Mouse (Mus musculus): ENCODE measurements around the gene Gpr18. TPM values are rescaled to one million over a fixed set of nuclear protein-coding genes. Genes with fewer than 3 reads are reported as not detected.

Gpr18 gene
- polyA plus RNA-seq, 1 experiment from 2014 or later = 0.22 TPM

GRCm38 (mm10) chr14:121901511-121901910, 14.1 kb downstream of the Gpr18 start:
- 90% methylated on average over 6 of the region's 6 CpGs for WGBS (ENCODE audit: missing documents)
- no peak overlapping the region for H3K4me3 ChIP-seq (ENCODE audit: inconsistent target)
- peaks cover 79% of the 10 kb centered on the region for H3K79me2 ChIP-seq (ENCODE audit: inconsistent target)
- H3K36me3 ChIP-seq (ENCODE audit: inconsistent target) = no peaks in the 10 kb centered on the region
- H3K27ac ChIP-seq = no peak overlapping the region

- H3K4me3 ChIP-seq (ENCODE audit: inconsistent target) = no peak overlapping the region
- no peak overlapping the region for H3K27ac ChIP-seq
- H3K36me3 ChIP-seq (ENCODE audit: inconsistent target) = no peaks in the 10 kb centered on the region
- peaks cover 82% of the 10 kb centered on the region for H3K79me2 ChIP-seq (ENCODE audit: inconsistent target)
- WGBS (ENCODE audit: missing documents) = 72% methylated on average over 3 of the region's 3 CpGs
Observed at GRCm38 (mm10) chr14:121899071-121899470, 16.5 kb downstream of the Gpr18 start.

DNA sequence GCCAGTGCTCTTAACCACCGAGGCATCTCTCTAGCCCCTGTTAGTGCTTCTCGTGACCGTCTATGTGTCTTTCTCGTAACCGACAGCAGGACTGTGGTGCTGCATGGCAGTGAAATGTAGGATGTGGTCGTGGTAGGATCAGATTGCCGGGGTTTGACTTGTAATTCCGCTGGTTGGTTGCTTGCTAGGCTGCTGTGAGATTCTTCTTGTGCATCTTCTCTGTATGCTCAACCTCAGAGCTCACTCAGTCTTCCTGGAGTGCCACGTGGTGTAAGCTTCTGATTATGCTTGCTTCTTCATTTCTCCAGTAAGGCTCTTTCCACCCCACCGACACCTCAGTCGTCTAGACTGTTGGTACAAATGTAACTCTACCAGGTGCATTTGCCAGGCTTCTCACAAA, 17.1 kb downstream of the Gpr18 start:
- H3K36me3 ChIP-seq (ENCODE audit: inconsistent target) = no peaks in the 10 kb centered on the region
- H3K79me2 ChIP-seq (ENCODE audit: inconsistent target) = peaks cover 88% of the 10 kb centered on the region
- 34% methylated on average over 9 of the region's 11 CpGs for WGBS (ENCODE audit: missing documents)
- no peak overlapping the region for H3K27ac ChIP-seq
- no peak overlapping the region for H3K4me3 ChIP-seq (ENCODE audit: inconsistent target)

DNA sequence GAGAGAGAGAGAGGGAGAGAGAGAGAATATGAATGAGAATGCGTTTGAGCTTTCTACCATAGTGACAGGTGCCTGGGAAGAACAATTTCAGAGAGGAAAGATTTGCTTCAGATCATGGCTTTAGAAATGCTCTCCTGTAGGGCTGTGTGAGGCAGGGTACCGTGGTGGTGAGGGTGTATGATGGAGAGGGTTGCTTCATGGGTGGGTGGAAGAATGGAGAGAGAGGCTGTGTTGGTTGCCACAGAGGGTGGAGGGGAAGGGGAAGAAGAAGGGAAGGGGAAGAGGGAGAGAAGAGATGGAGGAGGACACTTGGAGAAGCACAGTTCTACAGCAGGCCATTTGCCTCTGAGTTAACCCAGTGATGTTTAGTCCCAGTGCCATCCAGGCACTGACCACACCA, 17.8 kb downstream of the Gpr18 start:
- Histone ChIP-seq H3K36me3 (ENCODE audit: inconsistent target) (no peaks in the 10 kb centered on the region), H3K4me3 (ENCODE audit: inconsistent target) (no peak overlapping the region), H3K79me2 (ENCODE audit: inconsistent target) (peaks cover 91% of the 10 kb centered on the region), H3K27ac (no peak overlapping the region)
- 50% methylated on average over 2 of the region's 2 CpGs for WGBS (ENCODE audit: missing documents)

DNA sequence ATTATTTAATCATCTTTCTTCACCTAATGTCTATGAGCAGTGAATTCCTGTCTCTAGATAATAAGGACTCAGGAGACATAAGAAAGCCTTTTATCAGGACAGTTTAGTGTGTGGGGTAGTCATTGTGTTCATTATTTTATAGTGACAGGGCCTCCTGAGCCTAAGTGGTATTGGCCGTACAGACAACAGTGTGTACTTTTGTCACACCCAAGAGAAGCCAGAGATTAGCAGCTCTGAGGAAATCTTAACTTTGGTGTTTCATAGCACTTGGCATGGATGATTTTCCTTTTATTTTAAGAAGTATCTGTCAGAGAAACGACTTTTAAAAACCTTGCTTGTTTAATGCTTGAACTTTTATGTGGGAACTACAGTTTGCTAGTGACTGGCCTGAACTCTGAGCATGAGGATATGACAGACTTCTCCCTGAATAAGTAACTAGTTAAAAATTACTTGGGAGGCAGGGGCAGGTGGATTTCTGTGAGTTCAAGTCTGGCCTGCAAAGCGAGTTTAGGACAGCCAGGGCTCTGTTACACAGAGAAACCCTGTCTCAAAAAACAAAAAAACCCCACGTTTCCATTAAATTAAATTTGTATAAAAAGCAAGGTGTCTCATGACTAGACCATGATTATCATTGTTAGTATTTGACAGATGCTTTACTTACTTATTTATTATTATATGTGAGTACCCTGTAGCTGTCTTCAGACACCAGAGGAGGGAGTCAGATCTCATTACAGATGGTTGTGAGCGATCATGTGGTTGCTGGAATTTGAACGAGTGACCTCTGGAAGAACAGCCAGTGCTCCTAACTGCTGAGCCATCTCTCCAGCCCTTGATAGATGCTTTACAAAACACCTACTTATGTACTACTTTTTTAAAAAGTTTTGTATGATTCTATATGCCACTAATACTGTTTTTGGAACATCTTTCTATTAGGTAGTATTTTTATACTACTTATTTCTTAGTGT, 19.2 kb downstream of the Gpr18 start:
- WGBS (ENCODE audit: missing documents) = 91% methylated on average over 6 of the region's 6 CpGs
- Histone ChIP-seq H3K36me3 (ENCODE audit: inconsistent target) (no peaks in the 10 kb centered on the region), H3K4me3 (ENCODE audit: inconsistent target) (no peak overlapping the region), H3K27ac (no peak overlapping the region), H3K79me2 (ENCODE audit: inconsistent target) (peaks cover 90% of the 10 kb centered on the region)

DNA sequence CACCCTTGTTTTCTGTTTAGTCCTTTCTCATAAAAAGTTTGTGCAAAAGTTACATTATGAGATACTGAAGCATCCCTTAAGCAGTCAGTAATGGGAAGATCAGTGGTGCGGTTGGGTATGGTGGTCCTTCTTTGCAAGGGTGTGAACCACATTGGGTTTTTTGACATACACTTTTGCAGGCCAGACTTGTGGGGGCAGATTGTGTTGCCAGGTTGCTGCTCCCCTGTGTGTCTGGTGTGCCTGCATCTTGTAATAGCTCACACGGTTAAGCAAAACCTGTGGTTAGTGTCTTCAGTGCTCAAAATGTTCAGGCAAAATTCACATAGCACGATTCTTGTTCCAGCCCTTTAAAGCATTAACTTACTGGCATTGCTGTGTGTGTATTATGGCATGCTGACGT, 20.3 kb downstream of the Gpr18 start:
- peaks cover 90% of the 10 kb centered on the region for H3K79me2 ChIP-seq (ENCODE audit: inconsistent target)
- WGBS (ENCODE audit: missing documents) = 94% methylated on average over 4 of the region's 4 CpGs
- no peak overlapping the region for H3K4me3 ChIP-seq (ENCODE audit: inconsistent target)
- H3K27ac ChIP-seq = no peak overlapping the region
- H3K36me3 ChIP-seq (ENCODE audit: inconsistent target) = no peaks in the 10 kb centered on the region

GRCm38 (mm10) chr14:121894511-121895135, 21.0 kb downstream of the Gpr18 start:
- peaks cover 90% of the 10 kb centered on the region for H3K79me2 ChIP-seq (ENCODE audit: inconsistent target)
- WGBS (ENCODE audit: missing documents) = 63% methylated on average over 5 of the region's 5 CpGs

GRCm38 (mm10) chr14:121893747-121894146, 21.8 kb downstream of the Gpr18 start:
- WGBS (ENCODE audit: missing documents) = 92% methylated on average over 6 of the region's 6 CpGs
- peaks cover 90% of the 10 kb centered on the region for H3K79me2 ChIP-seq (ENCODE audit: inconsistent target)
- no peak overlapping the region for H3K4me3 ChIP-seq (ENCODE audit: inconsistent target)
- H3K36me3 ChIP-seq (ENCODE audit: inconsistent target) = no peaks in the 10 kb centered on the region
- no peak overlapping the region for H3K27ac ChIP-seq

More at GRCm38 (mm10) chr14:121894511-121895135, 21.0 kb downstream of the Gpr18 start:
- H3K27ac ChIP-seq = no peak overlapping the region
- H3K36me3 ChIP-seq (ENCODE audit: inconsistent target) = no peaks in the 10 kb centered on the region
- H3K4me3 ChIP-seq (ENCODE audit: inconsistent target) = no peak overlapping the region

- no peaks in the 10 kb centered on the region for H3K36me3 ChIP-seq (ENCODE audit: inconsistent target)
- WGBS (ENCODE audit: missing documents) = 88% methylated on average over 6 of the region's 6 CpGs
Observed at GRCm38 (mm10) chr14:121884150-121884797, 31.3 kb downstream of the Gpr18 start.

GRCm38 (mm10) chr14:121881211-121881610, 34.4 kb downstream of the Gpr18 start:
- no peaks in the 10 kb centered on the region for H3K36me3 ChIP-seq (ENCODE audit: inconsistent target)
- H3K27ac ChIP-seq = no peak overlapping the region
- H3K79me2 ChIP-seq (ENCODE audit: inconsistent target) = peaks cover 74% of the 10 kb centered on the region
- WGBS (ENCODE audit: missing documents) = 86% methylated on average over 7 of the region's 7 CpGs
- H3K4me3 ChIP-seq (ENCODE audit: inconsistent target) = no peak overlapping the region

More at GRCm38 (mm10) chr14:121884150-121884797, 31.3 kb downstream of the Gpr18 start:
- Histone ChIP-seq H3K4me3 (ENCODE audit: inconsistent target) (no peak overlapping the region), H3K79me2 (ENCODE audit: inconsistent target) (peaks cover 100% of the 10 kb centered on the region), H3K27ac (no peak overlapping the region)

DNA sequence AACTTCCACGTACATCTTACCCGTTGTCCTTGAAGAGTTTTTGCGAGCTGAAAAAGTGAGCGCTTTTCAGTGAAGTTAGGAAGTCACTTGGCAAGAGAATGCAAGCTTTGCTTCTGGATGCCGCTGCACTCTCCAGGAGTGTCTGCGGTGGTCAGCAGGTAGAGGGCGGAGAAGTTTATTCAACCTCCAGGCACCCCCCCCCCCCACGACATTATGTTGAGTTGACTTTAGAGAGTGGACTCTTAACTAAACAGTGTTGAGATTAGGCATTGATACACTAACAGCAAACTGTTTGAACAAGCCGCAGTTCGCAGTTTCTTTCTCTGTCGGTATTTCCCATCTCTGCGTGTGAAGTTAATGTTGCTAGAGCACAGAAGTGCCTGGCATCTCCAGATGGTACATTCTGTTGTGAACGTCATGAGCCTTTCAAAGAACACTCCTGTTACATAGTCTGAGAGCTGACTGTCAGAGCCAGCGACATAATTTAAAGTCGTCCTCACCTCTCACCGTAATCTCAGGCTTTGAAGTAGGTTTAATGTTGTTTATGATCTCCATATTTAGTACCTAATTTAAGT, 36.2 kb downstream of the Gpr18 start:
- WGBS (ENCODE audit: missing documents) = 17% methylated on average over 16 of the region's 16 CpGs
- H3K4me3 ChIP-seq (ENCODE audit: inconsistent target) = peak overlapping the region; percentile 49
- H3K27ac ChIP-seq = no peak overlapping the region
- H3K79me2 ChIP-seq (ENCODE audit: inconsistent target) = peaks cover 55% of the 10 kb centered on the region
- H3K36me3 ChIP-seq (ENCODE audit: inconsistent target) = no peaks in the 10 kb centered on the region

GRCm38 (mm10) chr14:121878859-121879206, 36.7 kb downstream of the Gpr18 start:
- peak overlapping the region; percentile 49 for H3K4me3 ChIP-seq (ENCODE audit: inconsistent target)
- WGBS (ENCODE audit: missing documents) = 0% methylated on average over 25 of the region's 27 CpGs
- peaks cover 50% of the 10 kb centered on the region for H3K79me2 ChIP-seq (ENCODE audit: inconsistent target)
- H3K27ac ChIP-seq = no peak overlapping the region
- no peaks in the 10 kb centered on the region for H3K36me3 ChIP-seq (ENCODE audit: inconsistent target)

DNA sequence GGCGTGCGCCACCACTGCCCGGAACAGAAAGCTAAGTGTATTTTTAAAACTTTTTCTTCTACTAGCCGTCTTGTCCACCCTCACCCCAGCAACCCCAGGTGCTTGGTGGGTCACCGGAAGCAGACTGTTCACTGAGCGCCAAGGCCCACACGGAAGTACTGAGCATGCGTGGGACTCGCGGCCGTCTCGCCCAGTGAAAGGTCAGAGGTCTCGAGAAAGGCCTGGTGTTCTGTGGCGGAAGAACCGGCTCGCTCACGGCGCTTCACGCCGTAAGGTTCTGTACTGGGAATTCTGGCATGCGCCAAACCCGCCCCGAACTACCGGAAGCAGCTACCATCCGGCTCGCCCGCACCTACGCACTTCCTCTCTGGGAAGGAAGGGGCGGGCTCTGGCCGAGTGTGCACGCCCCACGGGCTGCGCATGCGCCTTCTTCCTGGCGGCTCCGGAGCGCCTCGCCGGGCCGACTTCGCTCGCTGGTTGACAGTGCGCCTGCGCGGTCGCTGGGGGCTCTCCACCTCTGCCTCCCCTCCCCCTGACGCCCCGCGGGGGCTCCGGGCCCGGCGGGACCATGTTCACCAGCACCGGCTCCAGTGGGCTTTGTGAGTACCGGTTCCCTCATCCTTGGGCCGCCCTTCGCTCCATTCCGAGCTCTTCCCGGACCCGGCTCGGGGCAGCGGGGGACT, 37.3 kb downstream of the Gpr18 start, which contains the start of gene Ubac2:
TSS of gene Ubac2 (plus strand) at position 445 of the 683 bp plus-strand sequence.
- Histone ChIP-seq H3K4me3 (ENCODE audit: inconsistent target) (peak within 1 kb of the TSS; percentile 49), H3K27ac (peak within 1 kb of the TSS; percentile 69), H3K36me3 (ENCODE audit: inconsistent target) (no peaks in the 10 kb centered on the region), H3K79me2 (ENCODE audit: inconsistent target) (peaks cover 45% of the 10 kb centered on the region)
- WGBS (ENCODE audit: missing documents) = under 1% methylated on average over 61 of the region's 61 CpGs

DNA sequence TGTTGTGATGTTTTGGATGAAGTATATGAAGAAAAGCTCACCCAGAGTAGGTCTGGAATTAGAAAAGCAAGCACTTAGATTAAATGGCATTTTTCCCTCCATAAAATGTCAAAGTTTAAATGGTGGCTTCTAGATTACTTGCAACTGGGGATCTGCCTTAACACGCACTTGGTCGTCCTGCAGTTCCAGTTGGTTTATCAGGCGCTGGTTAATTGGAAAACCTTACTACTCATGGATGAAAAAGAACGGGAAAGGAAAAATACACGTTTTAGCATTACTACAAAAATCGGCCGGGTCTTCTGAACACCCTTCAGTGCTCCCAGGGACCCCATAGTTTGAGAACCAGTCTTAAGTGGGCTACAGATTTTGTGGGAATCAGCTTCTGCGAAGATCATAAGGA, 37.9 kb downstream of the Gpr18 start:
- peak overlapping the region; percentile 46 for H3K4me3 ChIP-seq (ENCODE audit: inconsistent target)
- 59% methylated on average over 8 of the region's 8 CpGs for WGBS (ENCODE audit: missing documents)
- H3K36me3 ChIP-seq (ENCODE audit: inconsistent target) = no peaks in the 10 kb centered on the region
- H3K79me2 ChIP-seq (ENCODE audit: inconsistent target) = peaks cover 38% of the 10 kb centered on the region
- H3K27ac ChIP-seq = peak overlapping the region; percentile 69
